Mouse (Mus musculus): ENCODE results near the gene Hoxc10.

Gene Hoxc10

GRCm38 (mm10) chr15:102967511-102968397, 1.2 kb downstream of the Hoxc10 start:
- DNase-seq: no peak

GRCm38 (mm10) chr15:102969296-102969695, 2.7 kb downstream of the Hoxc10 start:
- no peak for DNase-seq

GRCm38 (mm10) chr15:102970740-102971139, 4.1 kb downstream of the Hoxc10 start:
- DNase-seq: no peak

- no peak for DNase-seq
Observed at GRCm38 (mm10) chr15:102972254-102972653, 5.7 kb downstream of the Hoxc10 start.

GRCm38 (mm10) chr15:102972753-102973152, 6.2 kb downstream of the Hoxc10 start:
- DNase-seq: no peak

GRCm38 (mm10) chr15:102975034-102975433, 8.4 kb downstream of the Hoxc10 start:
- DNase-seq: no peak

GRCm38 (mm10) chr15:102975688-102976111, 9.1 kb downstream of the Hoxc10 start:
- no peak for DNase-seq

GRCm38 (mm10) chr15:102976171-102976570, 9.6 kb downstream of the Hoxc10 start, which contains the start of gene Hoxc9:
Hoxc9 (plus strand) TSS chr15:102976439.
- no peak for DNase-seq

GRCm38 (mm10) chr15:102976631-102977422, 10.2 kb downstream of the Hoxc10 start:
- no peak for DNase-seq

GRCm38 (mm10) chr15:102977423-102977974, 10.9 kb downstream of the Hoxc10 start:
- no peak for DNase-seq

GRCm38 (mm10) chr15:102978615-102979515, 12.3 kb downstream of the Hoxc10 start:
- DNase-seq: no peak

- no peak for DNase-seq
Observed at GRCm38 (mm10) chr15:102979936-102980335, 13.3 kb downstream of the Hoxc10 start.

- no peak for DNase-seq
Observed at GRCm38 (mm10) chr15:102980352-102980751, 13.8 kb downstream of the Hoxc10 start.

- no peak for DNase-seq
Observed at GRCm38 (mm10) chr15:102980912-102981311, 14.3 kb downstream of the Hoxc10 start.

GRCm38 (mm10) chr15:102981379-102982288, 15.0 kb downstream of the Hoxc10 start:
- no peak for DNase-seq

GRCm38 (mm10) chr15:102983716-102984115, 17.1 kb downstream of the Hoxc10 start:
- DNase-seq: no peak

- no peak for DNase-seq
Observed at GRCm38 (mm10) chr15:102984521-102984920, 17.9 kb downstream of the Hoxc10 start.

GRCm38 (mm10) chr15:102984925-102985324, 18.3 kb downstream of the Hoxc10 start:
- no peak for DNase-seq

GRCm38 (mm10) chr15:102987124-102987833, 20.7 kb downstream of the Hoxc10 start:
- peak; percentile 76 for DNase-seq

GRCm38 (mm10) chr15:102988078-102988477, 21.5 kb downstream of the Hoxc10 start:
- no peak for DNase-seq
